Mouse (Mus musculus): ENCODE measurements at regions not wholly inside any gene's neighbourhood (a gene's known extent, or its start where the extent isn't known, plus 50 kb on each side); places are given as distances from the start of the nearest gene placed in this dataset.

GRCm38 (mm10) chr8:76618721-76619120 is 280.5 kb upstream of the Nr3c2 start:
- 81% methylated on average over 2 of the region's 2 CpGs for WGBS
- Histone ChIP-seq H3K9me3 (ENCODE audit: control insufficient read depth, low read length) (no peaks in the 10 kb centered on the region), H3K4me1 (ENCODE audit: control insufficient read depth, insufficient read depth, low read length) (no peaks in the 10 kb centered on the region), H3K4me2 (replicated peaks; ENCODE audit: low read depth, low read length, severe bottlenecking) (no peak overlapping the region), H3K27ac (replicated peaks; ENCODE audit: low read depth, low read length) (no peak overlapping the region), H3K36me3 (ENCODE audit: control insufficient read depth, insufficient read depth, low read length) (no peaks in the 10 kb centered on the region), H3K4me3 (replicated peaks; ENCODE audit: low read length) (no peak overlapping the region), H3K27me3 (ENCODE audit: control insufficient read depth, insufficient read depth, low read length) (no peaks in the 10 kb centered on the region), H3K9ac (ENCODE audit: low read depth, low read length, severe bottlenecking) (no peak overlapping the region)
- no peak for DNase-seq (ENCODE audit: low spot score)
- no peak for ATAC-seq (ENCODE audit: low FRiP score, low read depth)
- TF ChIP-seq POLR2A (IDR thresholded peaks at IDR 0.05; ENCODE audit: borderline replicate concordance, extremely low read depth, insufficient read depth, insufficient read length) = no peak

GRCm38 (mm10) chr8:76620853-76621252 is 278.4 kb upstream of the Nr3c2 start:
- no peak for TF ChIP-seq POLR2A (IDR thresholded peaks at IDR 0.05; ENCODE audit: borderline replicate concordance, extremely low read depth, insufficient read depth, insufficient read length)
- H3K9ac ChIP-seq (ENCODE audit: low read depth, low read length, severe bottlenecking) = no peak overlapping the region
- no peak for ATAC-seq (ENCODE audit: low FRiP score, low read depth)
- H3K27ac ChIP-seq (replicated peaks; ENCODE audit: low read depth, low read length) = no peak overlapping the region
- H3K4me1 ChIP-seq (ENCODE audit: control insufficient read depth, insufficient read depth, low read length) = no peaks in the 10 kb centered on the region
- H3K36me3 ChIP-seq (ENCODE audit: control insufficient read depth, insufficient read depth, low read length) = no peaks in the 10 kb centered on the region
- H3K27me3 ChIP-seq (ENCODE audit: control insufficient read depth, insufficient read depth, low read length) = no peaks in the 10 kb centered on the region
- 81% methylated on average over 3 of the region's 3 CpGs for WGBS
- H3K4me3 ChIP-seq (replicated peaks; ENCODE audit: low read length) = no peak overlapping the region
- H3K9me3 ChIP-seq (ENCODE audit: control insufficient read depth, low read length) = no peaks in the 10 kb centered on the region
- no peak overlapping the region for H3K4me2 ChIP-seq (replicated peaks; ENCODE audit: low read depth, low read length, severe bottlenecking)
- no peak for DNase-seq (ENCODE audit: low spot score)

- H3K9me3 ChIP-seq (ENCODE audit: control insufficient read depth, low read length) = no peaks in the 10 kb centered on the region
- H3K9ac ChIP-seq (ENCODE audit: low read depth, low read length, severe bottlenecking) = no peak overlapping the region
- WGBS = 50% methylated on average over 1 of the region's 1 CpGs
- H3K4me3 ChIP-seq (replicated peaks; ENCODE audit: low read length) = no peak overlapping the region
- no peak for TF ChIP-seq POLR2A (IDR thresholded peaks at IDR 0.05; ENCODE audit: borderline replicate concordance, extremely low read depth, insufficient read depth, insufficient read length)
- no peak overlapping the region for H3K4me2 ChIP-seq (replicated peaks; ENCODE audit: low read depth, low read length, severe bottlenecking)
- DNase-seq (ENCODE audit: low spot score) (no peak), ATAC-seq (ENCODE audit: low FRiP score, low read depth) (no peak)
- no peaks in the 10 kb centered on the region for H3K4me1 ChIP-seq (ENCODE audit: control insufficient read depth, insufficient read depth, low read length)
- H3K36me3 ChIP-seq (ENCODE audit: control insufficient read depth, insufficient read depth, low read length) = no peaks in the 10 kb centered on the region
- no peaks in the 10 kb centered on the region for H3K27me3 ChIP-seq (ENCODE audit: control insufficient read depth, insufficient read depth, low read length)
- H3K27ac ChIP-seq (replicated peaks; ENCODE audit: low read depth, low read length) = no peak overlapping the region
Measured at GRCm38 (mm10) chr8:76633086-76633485, 266.2 kb upstream of the Nr3c2 start.

Measured in limb, embryonic 14.5 days (tissue).